Mouse (Mus musculus) C2C12 (cell line): Measurements from ENCODE around the gene Lyrm1.

Experiments used
- CEBPB ChIP-seq: IDR thresholded peaks from one replicate; pipeline ENCODE4 v1.6.1; 2011; ENCODE audit warnings: low read depth, mild to moderate bottlenecking, control low read depth, moderate library complexity
- CTCF ChIP-seq: IDR thresholded peaks from one replicate; pipeline ENCODE4 v1.5.1; 2011; ENCODE audit not compliant: control insufficient read depth, insufficient read depth, insufficient read length
- MAX ChIP-seq: IDR thresholded peaks from one replicate; pipeline ENCODE4 v1.6.1; 2011; ENCODE audit warnings: mild to moderate bottlenecking, control low read depth
- USF1 ChIP-seq: IDR thresholded peaks from one replicate; pipeline ENCODE4 v1.6.1; 2011; ENCODE audit warnings: low read depth, mild to moderate bottlenecking, control low read depth, moderate library complexity

DNA sequence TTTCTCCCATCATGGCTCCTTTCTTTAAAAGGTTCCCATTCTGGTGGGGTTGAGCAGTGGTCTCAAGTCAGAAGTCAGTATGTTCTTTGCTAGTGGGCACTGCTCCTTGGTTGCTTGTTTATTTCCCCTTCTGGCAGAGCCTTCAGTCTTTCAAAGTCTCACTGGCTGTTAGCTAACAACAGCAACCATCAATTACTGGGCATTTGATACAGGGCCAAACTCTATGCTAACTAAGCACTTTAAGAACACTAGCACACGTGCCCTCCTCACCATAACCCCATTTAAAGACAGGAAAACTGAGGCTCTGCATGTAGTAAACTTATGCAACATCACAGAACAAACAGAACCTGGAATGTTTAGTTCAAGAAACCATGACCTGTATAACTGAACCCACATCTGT is 33.5 kb upstream of the Lyrm1 start:
- TF ChIP-seq CTCF (no peak), CEBPB (no peak), MAX (no peak), USF1 (no peak)
